Mouse (Mus musculus) thymus, adult 2 months (tissue): Measurements from ENCODE around the gene Stat4. TPM values are rescaled to one million over a fixed set of nuclear protein-coding genes. Genes with fewer than 3 reads are reported as not detected.

Experiments
- DNase-seq: peaks from one replicate; pipeline ENCODE4 v3.0.0; 2021
- H3K27ac ChIP-seq: fragments of 200-500 bp; 2 replicates; pipeline ENCODE4 v1.5.1; 2012; ENCODE audit warnings: low read length, control low read depth; ENCODE audit not compliant: control insufficient read depth, insufficient read depth
- H3K27me3 ChIP-seq: fragments of 200-500 bp; 2 replicates; pipeline ENCODE4 v1.6.1; 2012; ENCODE audit warnings: mild to moderate bottlenecking, low read length, moderate library complexity, mixed read lengths; ENCODE audit not compliant: control insufficient read depth, insufficient read depth
- H3K36me3 ChIP-seq: fragments of 200-500 bp; 2 replicates; pipeline ENCODE4 v1.6.1; 2012; ENCODE audit warnings: mild to moderate bottlenecking, low read length, moderate library complexity; ENCODE audit not compliant: control insufficient read depth, insufficient read depth
- H3K4me1 ChIP-seq: fragments of 200-500 bp; replicated peaks from 2 replicates; pipeline ENCODE4 v1.6.1; 2012; ENCODE audit warnings: low read length; ENCODE audit not compliant: control insufficient read depth, insufficient read depth
- H3K4me3 ChIP-seq: fragments of 200-500 bp; 2 replicates; pipeline ENCODE4 v1.5.1; 2012; ENCODE audit warnings: mild to moderate bottlenecking, low read length, control low read depth, moderate library complexity; ENCODE audit not compliant: control insufficient read depth, insufficient read depth
- CTCF ChIP-seq: fragments of 200-500 bp; IDR thresholded peaks from 2 replicates; pipeline ENCODE4 v1.5.1; 2012; ENCODE audit warnings: mild to moderate bottlenecking, control low read depth, low read length, moderate library complexity, borderline replicate concordance; ENCODE audit not compliant: control insufficient read depth, poor library complexity, insufficient read depth; ENCODE audit errors: extremely low read depth
- POLR2A ChIP-seq: fragments of 200-500 bp; IDR thresholded peaks from 2 replicates; pipeline ENCODE4 v1.6.1; 2012; ENCODE audit warnings: mild to moderate bottlenecking, low read length, control low read depth, moderate library complexity; ENCODE audit not compliant: control insufficient read depth, poor library complexity, insufficient read depth; ENCODE audit errors: extremely low read depth
- WGBS: fragments of 180-500 bp; shearing (Covaris S2); methylation state at CpG from one replicate; pipeline ENCODE4 v1.1.7; 2018; 5-methylcytosine and 5-hydroxymethylcytosine counted together
- polyA plus RNA-seq: library from polyadenylated mRNA; depleted of rRNA; stranded (reverse); fragments of >200 nt; gene quantifications from 2 replicates; pipeline ENCODE4 v1.2.3, GENCODE M21; 2012

Stat4 gene
- polyA plus RNA-seq, 1 experiment, result 8.8 TPM

DNA sequence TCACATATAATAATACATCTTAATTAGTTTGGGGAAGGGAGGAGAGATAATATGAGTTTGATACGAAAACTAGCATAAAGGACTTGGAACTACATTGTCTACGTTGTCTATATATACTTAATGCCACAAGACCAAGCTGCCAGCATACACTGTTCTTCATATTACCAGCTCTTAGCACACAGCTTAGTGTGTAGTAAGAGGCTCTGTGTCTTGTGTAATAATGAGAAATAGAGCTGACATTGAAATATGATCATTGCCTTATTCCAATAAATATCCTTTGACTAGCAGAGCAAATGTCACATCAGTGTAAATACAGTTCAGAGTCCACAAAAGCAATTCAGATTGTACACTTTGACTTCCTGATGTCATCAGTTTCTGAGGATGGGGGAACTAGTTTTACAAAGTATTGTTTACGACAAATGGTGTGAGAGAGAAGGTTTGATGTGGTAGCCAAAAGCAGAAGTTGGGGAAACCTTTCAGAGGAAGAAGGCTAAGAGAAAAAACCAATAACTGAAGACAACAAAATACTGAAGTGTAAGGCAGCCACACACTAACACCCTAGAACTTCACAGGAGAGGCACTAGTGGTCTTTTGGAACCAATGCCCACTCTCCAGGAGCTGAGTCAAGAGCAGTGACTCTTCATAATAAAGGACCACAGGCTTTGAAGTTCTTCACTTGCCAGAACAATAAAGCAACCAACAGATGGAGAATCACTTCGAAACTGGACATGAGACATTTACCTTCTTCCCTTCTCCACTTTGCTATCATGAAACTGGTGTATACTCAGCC lies 35.2 kb downstream of the Stat4 start:
- Histone ChIP-seq H3K4me3 (no peak overlapping the region), H3K27me3 (no peaks in the 10 kb centered on the region), H3K4me1 (peaks cover 9% of the 10 kb centered on the region), H3K36me3 (no peaks in the 10 kb centered on the region), H3K27ac (no peak overlapping the region; the same call in 1 of the 2 replicates)
- TF ChIP-seq CTCF (no peak), POLR2A (no peak)
- 50% methylated on average over 4 of the region's 4 CpGs for WGBS
- DNase-seq, result no peak

DNA sequence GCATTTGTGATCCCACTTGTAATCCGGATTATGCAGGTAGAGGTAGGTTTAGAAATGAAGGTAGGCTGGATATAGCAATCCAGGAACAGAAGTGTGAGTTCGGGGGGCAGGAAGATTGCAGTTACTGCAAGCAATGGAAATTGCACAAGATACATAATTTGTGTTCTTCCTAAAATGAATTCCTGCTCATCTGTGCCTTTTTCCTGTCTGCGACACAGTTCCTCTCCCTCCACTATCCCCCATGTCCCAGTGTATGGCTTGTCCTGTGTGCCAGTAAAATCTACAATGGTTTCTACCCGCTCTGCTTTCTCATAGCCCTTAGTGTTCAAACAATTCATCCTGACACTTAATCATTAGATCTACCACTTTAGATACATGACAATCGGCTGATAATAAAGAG lies 41.7 kb downstream of the Stat4 start:
- TF ChIP-seq POLR2A (no peak), CTCF (no peak)
- Histone ChIP-seq H3K27ac (no peak overlapping the region), H3K4me3 (no peak overlapping the region), H3K27me3 (no peaks in the 10 kb centered on the region), H3K36me3 (no peaks in the 10 kb centered on the region), H3K4me1 (no peaks in the 10 kb centered on the region)
- no peak for DNase-seq
- 95% methylated on average over 5 of the region's 5 CpGs for WGBS

DNA sequence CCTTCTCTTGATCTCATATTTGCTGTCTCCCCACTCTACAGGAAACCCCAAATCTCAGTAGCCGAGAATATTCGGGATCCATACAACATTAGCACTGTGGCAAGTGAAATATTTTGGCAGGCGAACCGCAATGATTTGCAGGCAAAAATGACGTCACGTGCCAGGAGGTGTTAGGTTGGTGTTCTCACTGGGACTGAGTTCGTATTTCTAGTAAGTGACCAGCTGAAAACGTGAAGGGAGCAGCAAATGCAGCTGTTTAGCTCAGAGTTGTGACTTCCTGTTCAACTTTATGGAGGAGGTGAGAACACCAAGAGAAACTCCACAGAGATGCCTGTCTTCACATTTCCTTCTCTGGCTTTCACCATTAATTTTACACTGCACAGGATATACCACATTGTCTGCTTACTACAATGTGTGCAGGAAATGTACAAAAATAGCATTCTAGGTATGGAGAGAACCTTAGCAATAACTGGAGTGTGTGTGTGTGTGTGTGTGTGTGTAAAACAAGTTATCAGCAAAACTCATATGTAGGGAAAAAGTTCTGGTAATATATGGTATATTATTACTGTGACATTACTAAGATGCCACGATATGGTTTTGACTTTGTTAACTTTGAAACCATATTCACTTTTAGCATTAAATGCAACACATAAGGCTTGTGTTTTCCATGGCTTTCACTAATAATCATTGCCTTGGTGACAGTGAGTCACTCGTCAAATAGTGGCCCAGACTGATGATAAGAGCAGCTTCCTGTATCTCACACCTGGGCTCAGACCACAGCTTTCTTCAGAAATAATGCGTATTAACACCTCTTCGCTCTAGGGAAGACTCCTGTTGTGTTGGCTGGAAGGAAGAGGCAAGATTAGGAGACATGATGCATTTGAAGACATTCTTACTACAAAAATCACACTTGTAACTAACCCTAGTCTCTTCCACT lies 48.1 kb downstream of the Stat4 start:
- no peaks in the 10 kb centered on the region for H3K27me3 ChIP-seq
- no peak for TF ChIP-seq POLR2A
- TF ChIP-seq CTCF, result no peak
- H3K36me3 ChIP-seq, result no peaks in the 10 kb centered on the region
- H3K4me1 ChIP-seq, result peaks cover 7% of the 10 kb centered on the region
- H3K27ac ChIP-seq, result no peak overlapping the region
- H3K4me3 ChIP-seq, result no peak overlapping the region
- 66% methylated on average over 12 of the region's 12 CpGs for WGBS
- DNase-seq, result no peak

DNA sequence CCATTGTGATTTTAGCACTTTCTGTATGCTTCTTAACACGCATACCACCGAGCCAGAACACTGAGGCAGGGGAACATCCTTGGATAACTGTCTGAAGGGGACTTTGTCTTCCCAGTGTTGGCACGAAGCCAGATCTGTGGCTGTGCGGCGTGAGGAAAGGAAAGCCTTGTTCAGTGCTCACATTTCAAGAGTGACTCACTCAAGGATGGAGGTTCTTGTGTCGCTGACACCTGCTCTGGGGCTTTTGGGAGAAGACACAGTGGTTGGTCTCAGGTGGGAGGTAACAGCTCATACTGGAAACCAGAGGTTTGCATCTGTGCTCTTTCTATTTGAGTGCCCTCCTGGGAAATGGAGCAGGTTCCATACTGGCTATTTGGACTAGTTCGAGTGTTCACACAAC lies 52.2 kb downstream of the Stat4 start:
- Histone ChIP-seq H3K4me1 (peaks cover 8% of the 10 kb centered on the region), H3K27ac (no peak overlapping the region), H3K27me3 (no peaks in the 10 kb centered on the region), H3K36me3 (no peaks in the 10 kb centered on the region), H3K4me3 (no peak overlapping the region)
- 57% methylated on average over 7 of the region's 7 CpGs for WGBS
- TF ChIP-seq CTCF (no peak), POLR2A (no peak)
- DNase-seq, result no peak

DNA sequence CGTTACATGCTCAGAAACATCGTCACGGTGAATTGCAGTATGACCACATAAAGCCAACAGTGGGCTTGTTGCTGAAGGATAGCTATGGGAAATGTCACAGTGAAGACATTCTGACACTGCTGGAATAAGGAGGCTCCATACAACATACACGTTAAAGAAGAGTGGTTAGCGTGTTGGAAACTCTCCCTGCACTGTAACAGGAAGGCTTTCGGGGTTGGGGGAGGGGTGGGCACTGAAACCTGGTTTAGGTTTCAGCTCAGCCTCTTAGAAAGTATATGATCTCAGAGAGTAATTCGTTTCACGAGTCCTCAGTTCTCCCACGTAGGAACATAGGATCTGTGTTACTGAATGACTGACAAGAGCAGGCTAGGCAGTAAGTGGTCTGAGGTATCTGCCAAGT lies 52.7 kb downstream of the Stat4 start:
- Histone ChIP-seq H3K27ac (no peak overlapping the region), H3K4me1 (peaks cover 8% of the 10 kb centered on the region), H3K36me3 (no peaks in the 10 kb centered on the region), H3K27me3 (no peaks in the 10 kb centered on the region), H3K4me3 (no peak overlapping the region)
- no peak for DNase-seq
- no peak for TF ChIP-seq CTCF
- no peak for TF ChIP-seq POLR2A
- WGBS, result 80% methylated on average over 9 of the region's 9 CpGs

DNA sequence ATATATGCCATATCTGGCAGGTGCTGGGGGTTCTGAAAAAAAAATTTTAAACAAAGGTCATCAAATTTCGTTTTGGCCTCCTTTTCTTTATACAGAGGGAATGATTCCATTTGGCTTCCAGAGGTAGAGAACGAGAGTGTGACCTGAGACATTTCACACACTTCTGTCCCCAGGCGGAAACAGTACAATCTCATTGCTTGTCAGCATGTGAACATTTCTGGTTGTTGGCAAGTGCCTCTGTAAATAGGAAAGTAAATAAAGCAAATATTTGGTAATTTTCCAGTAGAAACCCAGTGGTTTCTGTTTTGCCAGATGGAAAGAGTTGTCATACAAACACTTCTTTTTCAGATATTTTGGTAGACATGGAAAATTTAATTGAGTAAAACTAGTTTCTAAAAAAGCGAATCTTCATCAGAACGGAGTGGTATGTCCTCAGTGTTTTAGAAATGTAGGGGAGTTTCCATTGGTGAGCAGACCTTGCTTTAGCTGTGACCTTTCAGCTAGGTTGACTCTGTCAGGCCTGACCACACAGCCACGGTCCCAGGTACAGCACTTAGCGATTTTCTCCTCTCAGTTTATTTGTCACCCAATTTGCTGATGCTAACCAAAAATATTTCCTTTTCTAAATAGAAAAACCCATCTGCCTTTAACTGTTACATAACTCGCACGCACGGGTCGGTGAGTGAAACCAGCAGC lies 53.6 kb downstream of the Stat4 start:
- Histone ChIP-seq H3K36me3 (no peaks in the 10 kb centered on the region), H3K4me3 (no peak overlapping the region), H3K27me3 (no peaks in the 10 kb centered on the region), H3K27ac (no peak overlapping the region), H3K4me1 (peaks cover 5% of the 10 kb centered on the region)
- no peak for TF ChIP-seq CTCF
- no peak for TF ChIP-seq POLR2A
- 87% methylated on average over 11 of the region's 11 CpGs for WGBS
- no peak for DNase-seq
